Mouse (Mus musculus) CH12F3 (cell line): Measurements from ENCODE around the gene Nipbl.

Source experiments
- in situ Hi-C: fragments of 300-500 bp; cut with MboI; formaldehyde crosslinking; loops from 2 replicates; pipeline ENCODE4 v1.14.3; 2020; ENCODE audit warnings: low sequenced_read_pairs

The Nipbl gene

GRCm38 (mm10) chr15:8443926-8444889 lies at the start of gene Nipbl:
Nipbl (minus strand) TSS chr15:8444463.
- in situ Hi-C loops = no loop called here

- in situ Hi-C loops = no loop called here
These were observed 41.0 kb upstream of the Nipbl start for GRCm38 (mm10) chr15:8485261-8485660.

GRCm38 (mm10) chr15:8469006-8469575 lies 24.8 kb upstream of the Nipbl start:
- in situ Hi-C loops = no loop called here

GRCm38 (mm10) chr15:8463521-8463920 lies 19.3 kb upstream of the Nipbl start:
- in situ Hi-C loops = no loop called here

- in situ Hi-C loops = no loop called here
These were observed 18.5 kb upstream of the Nipbl start for GRCm38 (mm10) chr15:8462780-8463179.

- in situ Hi-C loops = no loop called here
These were observed 16.6 kb upstream of the Nipbl start for GRCm38 (mm10) chr15:8460871-8461270.

GRCm38 (mm10) chr15:8459979-8460378 lies 15.7 kb upstream of the Nipbl start:
- in situ Hi-C loops = loop anchor here (10.0 kb wide), 1 partner anchor 125 kb away; no protein-coding TSS in a partner anchor

- in situ Hi-C loops = loop anchor here (10.0 kb wide), 1 partner anchor 129 kb away; no protein-coding TSS in a partner anchor
These were observed 12.0 kb upstream of the Nipbl start for GRCm38 (mm10) chr15:8456223-8456622.

- in situ Hi-C loops = loop anchor here (10.0 kb wide), 1 partner anchor 129 kb away; no protein-coding TSS in a partner anchor
These were observed 11.2 kb upstream of the Nipbl start for GRCm38 (mm10) chr15:8455486-8455885.

GRCm38 (mm10) chr15:8451071-8451470 lies 6.8 kb upstream of the Nipbl start:
- in situ Hi-C loops = loop anchor here (10.0 kb wide), 1 partner anchor 134 kb away; no protein-coding TSS in a partner anchor

GRCm38 (mm10) chr15:8447193-8447767 lies 3.0 kb upstream of the Nipbl start:
- in situ Hi-C loops = no loop called here

- in situ Hi-C loops = no loop called here
These were observed 2.2 kb upstream of the Nipbl start for GRCm38 (mm10) chr15:8446435-8446834.

- in situ Hi-C loops = no loop called here
These were observed 1.7 kb upstream of the Nipbl start for GRCm38 (mm10) chr15:8445951-8446419.

- in situ Hi-C loops = no loop called here
These were observed 781 bp upstream of the Nipbl start for GRCm38 (mm10) chr15:8444890-8445597.

GRCm38 (mm10) chr15:8443168-8443925 lies 916 bp downstream of the Nipbl start:
- in situ Hi-C loops = no loop called here

GRCm38 (mm10) chr15:8442761-8443160 lies 1.5 kb downstream of the Nipbl start:
- in situ Hi-C loops = no loop called here

- in situ Hi-C loops = no loop called here
These were observed 2.1 kb downstream of the Nipbl start for GRCm38 (mm10) chr15:8442156-8442555.

GRCm38 (mm10) chr15:8433239-8433947 lies 10.9 kb downstream of the Nipbl start:
- in situ Hi-C loops = no loop called here

- in situ Hi-C loops = no loop called here
These were observed 11.7 kb downstream of the Nipbl start for GRCm38 (mm10) chr15:8432534-8432933.
